Mouse (Mus musculus) cerebellum, adult 2 months (tissue): ENCODE data around the gene Smyd3. TPM values are rescaled to one million over a fixed set of nuclear protein-coding genes. Genes with fewer than 3 reads are reported as not detected.

ENCODE experiments used
- DNase-seq, 2 experiments: peaks; one replicate each; pipeline ENCODE4 v3.0.0; 2021
- H3K27ac ChIP-seq: fragments of 200-500 bp; 2 replicates; pipeline ENCODE4 v1.5.1; 2012; ENCODE audit warnings: low read length, control low read depth, inconsistent platforms; ENCODE audit not compliant: insufficient read depth
- H3K27me3 ChIP-seq: fragments of 200-500 bp; 2 replicates; pipeline ENCODE4 v1.6.1; 2012; ENCODE audit warnings: inconsistent platforms, mild to moderate bottlenecking, low read length, moderate library complexity; ENCODE audit not compliant: control insufficient read depth, insufficient read depth
- H3K4me1 ChIP-seq: fragments of 200-500 bp; 2 replicates; pipeline ENCODE4 v1.6.1; 2011; ENCODE audit warnings: low read length; ENCODE audit not compliant: control insufficient read depth, insufficient read depth
- H3K4me3 ChIP-seq: fragments of 200-500 bp; replicated peaks from 2 replicates; pipeline ENCODE3; 2011; ENCODE audit warnings: mild to moderate bottlenecking, low read depth, low read length, control low read depth; ENCODE audit not compliant: insufficient read depth
- CTCF ChIP-seq: fragments of 200-500 bp; IDR thresholded peaks from 2 replicates; pipeline ENCODE4 v1.5.1; 2011; ENCODE audit warnings: low read depth, mild to moderate bottlenecking, control low read depth, low read length, moderate library complexity, borderline replicate concordance; ENCODE audit not compliant: insufficient read depth
- POLR2A ChIP-seq: fragments of 200-500 bp; IDR thresholded peaks from 2 replicates; pipeline ENCODE4 v1.6.1; 2011; ENCODE audit warnings: low read length, control low read depth, borderline replicate concordance; ENCODE audit not compliant: insufficient read depth
- WGBS: fragments of 180-500 bp; shearing (Covaris S2); methylation state at CpG from one replicate; pipeline ENCODE4 v1.1.7; 2018; 5-methylcytosine and 5-hydroxymethylcytosine counted together
- polyA plus RNA-seq: library from polyadenylated mRNA; depleted of rRNA; stranded (reverse); fragments of >200 nt; gene quantifications from 2 replicates; pipeline ENCODE4 v1.2.3, GENCODE M21; 2012

The Smyd3 gene
- polyA plus RNA-seq, 1 experiment, result 17.3 TPM

DNA sequence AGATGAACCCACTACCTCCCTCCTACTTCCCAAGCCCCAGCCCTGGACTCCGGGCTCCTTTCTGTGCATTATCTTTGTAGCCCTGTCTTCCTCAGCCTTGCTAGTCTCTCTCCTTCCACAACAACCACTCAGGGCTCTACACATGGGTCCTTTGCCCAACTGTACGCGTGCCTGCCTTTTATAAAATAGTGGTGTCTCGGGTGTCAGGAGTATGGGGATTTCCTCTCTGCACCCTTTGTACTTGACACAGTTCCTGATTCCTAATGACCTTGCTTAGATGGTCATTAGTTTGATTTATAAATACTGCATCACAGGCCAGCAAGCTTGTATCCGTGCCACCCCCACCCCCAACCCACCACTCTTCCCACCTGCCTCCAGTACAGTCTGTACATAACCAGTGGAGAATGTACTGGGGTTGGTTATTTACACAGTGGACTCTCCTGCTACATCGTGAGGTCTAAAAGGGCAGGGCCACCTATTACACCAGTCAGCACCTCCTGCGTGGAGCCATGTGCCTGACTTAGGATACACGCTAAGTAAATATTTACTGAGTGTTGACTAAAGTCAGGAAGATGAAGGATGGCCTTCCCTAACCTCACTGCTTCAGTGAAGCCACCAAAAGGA, 281.5 kb downstream of the Smyd3 start:
- Histone ChIP-seq H3K27me3 (no peaks in the 10 kb centered on the region), H3K27ac (no peak overlapping the region), H3K4me3 (no peak overlapping the region), H3K4me1 (peaks cover 4% of the 10 kb centered on the region)
- DNase-seq, result no peak
- 94% methylated on average over 8 of the region's 8 CpGs for WGBS
- no peak for TF ChIP-seq CTCF
- TF ChIP-seq POLR2A, result no peak

DNA sequence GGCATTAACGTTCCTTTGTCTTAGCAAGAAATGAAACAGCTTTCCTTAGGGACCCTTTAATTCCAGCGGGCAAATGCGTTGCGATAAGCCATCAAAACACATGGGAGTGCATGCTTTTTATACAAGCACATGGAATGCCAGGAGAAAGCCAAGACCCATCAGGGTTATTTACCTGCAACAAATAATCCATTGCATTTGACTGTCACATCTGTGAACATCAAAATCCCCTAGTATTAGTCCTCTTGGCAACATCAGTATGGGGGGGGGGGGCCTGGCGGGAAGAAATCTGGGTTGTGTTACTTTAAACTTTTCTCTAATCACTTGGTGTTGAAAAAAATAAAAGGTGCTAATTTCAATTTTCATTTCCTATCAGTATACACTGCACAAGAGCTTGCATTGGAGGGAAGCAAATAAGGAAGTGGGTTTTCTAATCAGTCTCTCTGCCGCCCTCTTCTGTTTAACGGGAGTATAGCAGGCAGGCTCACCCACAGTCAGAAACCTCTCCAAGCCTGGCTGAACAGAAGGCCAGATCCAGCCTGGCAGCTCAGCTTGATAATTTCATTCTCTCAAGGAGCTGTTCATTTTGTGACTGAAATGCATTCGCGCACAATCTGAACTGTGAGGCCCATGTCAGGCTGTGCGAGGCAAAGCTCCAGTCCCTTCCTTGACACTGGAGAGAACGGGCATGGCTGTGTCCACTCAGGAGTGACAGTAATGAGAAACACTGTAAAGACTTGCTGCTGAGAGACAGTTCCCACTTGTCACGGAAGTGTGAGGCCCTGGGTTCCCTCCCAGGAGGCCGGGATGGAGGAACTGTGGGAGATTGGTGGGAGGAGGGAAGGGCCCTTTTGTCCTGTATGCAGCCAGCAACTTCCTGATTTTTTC, 285.8 kb downstream of the Smyd3 start:
- Histone ChIP-seq H3K27me3 (no peaks in the 10 kb centered on the region), H3K4me1 (peaks cover 4% of the 10 kb centered on the region), H3K27ac (peak overlapping the region; percentile 39), H3K4me3 (no peak overlapping the region)
- WGBS, result 30% methylated on average over 13 of the region's 13 CpGs
- no peak for TF ChIP-seq POLR2A
- TF ChIP-seq CTCF, result peak; percentile 79
- DNase-seq, result peak; percentile 84 to 86

DNA sequence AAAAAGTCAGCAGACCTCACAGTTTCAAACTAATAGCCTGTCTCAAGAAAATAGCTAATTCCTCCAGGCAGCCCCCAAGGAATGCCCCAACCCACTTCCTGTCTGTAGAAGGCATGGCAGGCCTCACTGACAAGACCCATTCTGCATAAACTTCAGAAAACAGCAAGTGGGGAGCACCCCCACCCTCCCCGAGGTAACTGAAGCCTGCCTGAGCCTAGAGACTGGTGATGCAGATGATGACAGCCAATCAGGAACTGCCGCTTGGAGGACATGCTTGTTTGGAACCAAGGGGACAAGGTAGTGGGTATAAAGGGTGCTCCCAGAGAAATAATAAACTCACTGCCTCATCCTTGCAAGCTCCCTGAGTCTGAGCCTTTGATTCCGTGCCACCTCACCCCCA, 288.3 kb downstream of the Smyd3 start:
- Histone ChIP-seq H3K27ac (no peak overlapping the region), H3K4me3 (no peak overlapping the region), H3K27me3 (no peaks in the 10 kb centered on the region), H3K4me1 (peaks cover 4% of the 10 kb centered on the region)
- 80% methylated on average over 3 of the region's 3 CpGs for WGBS
- TF ChIP-seq POLR2A (no peak), CTCF (no peak)
- no peak for DNase-seq

DNA sequence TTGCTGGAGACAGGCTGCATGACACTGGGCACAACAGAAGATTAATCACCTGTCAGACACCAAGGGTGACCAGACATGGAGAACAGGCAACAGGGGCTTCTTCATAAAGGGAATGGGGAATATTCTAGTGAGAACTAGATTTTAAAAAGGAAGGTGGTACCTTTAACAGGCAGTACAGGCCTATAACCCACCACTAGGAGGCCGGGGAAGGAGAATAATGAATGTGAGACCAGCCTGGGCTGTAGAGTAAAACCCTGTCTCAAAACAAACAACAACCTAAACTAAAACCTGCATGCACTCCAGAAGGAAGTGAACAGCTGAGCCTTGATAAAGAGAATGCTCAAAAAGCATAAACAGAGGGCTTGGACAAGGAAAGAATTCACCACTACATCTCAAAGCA, 297.6 kb downstream of the Smyd3 start:
- DNase-seq, result no peak
- Histone ChIP-seq H3K4me1 (peaks cover 5% of the 10 kb centered on the region), H3K27me3 (no peaks in the 10 kb centered on the region), H3K4me3 (no peak overlapping the region), H3K27ac (no peak overlapping the region)
- WGBS, result 89% methylated on average over 1 of the region's 1 CpGs
- TF ChIP-seq CTCF, result no peak
- TF ChIP-seq POLR2A, result no peak

DNA sequence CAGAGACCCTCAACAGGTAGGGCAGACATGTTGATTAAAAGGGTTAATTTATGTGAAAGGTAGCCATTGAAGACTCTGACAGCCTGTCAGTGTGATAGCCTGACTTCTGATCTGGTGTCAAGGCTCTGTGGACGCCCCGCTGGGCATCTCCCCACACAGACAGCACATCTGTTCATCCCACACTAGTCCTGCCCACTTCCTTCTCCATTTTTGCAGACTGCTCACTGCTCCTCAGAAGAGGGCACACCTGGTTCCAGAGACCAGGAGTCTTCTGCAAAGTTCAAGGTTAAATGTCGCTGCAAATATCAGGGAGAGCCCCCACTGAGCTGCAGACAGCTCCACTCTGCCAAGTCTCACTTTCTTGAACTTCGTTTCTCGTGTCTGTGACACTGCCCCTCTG, 299.8 kb downstream of the Smyd3 start:
- 78% methylated on average over 5 of the region's 5 CpGs for WGBS

DNA sequence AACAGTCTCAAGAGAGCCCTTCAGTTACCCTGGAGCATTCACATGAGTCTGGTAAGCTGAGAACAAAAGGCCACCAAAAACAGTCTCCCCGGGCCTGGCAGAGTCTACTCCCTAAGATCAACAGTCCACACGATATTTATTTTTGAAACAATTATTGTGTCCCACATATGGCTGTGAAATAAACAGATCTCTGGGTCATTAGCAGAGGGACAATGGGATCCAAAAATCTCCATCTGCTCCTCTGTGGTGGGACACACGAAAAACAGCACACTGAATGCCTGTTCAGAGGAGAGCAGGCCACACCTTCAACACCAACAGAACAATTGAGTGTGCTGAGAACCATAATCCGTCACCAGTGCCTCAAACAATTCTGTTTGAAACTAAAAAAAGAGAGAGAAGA, 300.8 kb downstream of the Smyd3 start:
- WGBS, result 20% methylated on average over 4 of the region's 4 CpGs
- no peak for TF ChIP-seq CTCF
- no peak for TF ChIP-seq POLR2A
- H3K4me1 ChIP-seq, result peaks cover 5% of the 10 kb centered on the region
- no peak overlapping the region for H3K4me3 ChIP-seq
- peak in 1 of 2 experiments; percentile 44 for DNase-seq
- H3K27ac ChIP-seq, result no peak overlapping the region
- H3K27me3 ChIP-seq, result no peaks in the 10 kb centered on the region

More for the DNA sequence above, 299.8 kb downstream of the Smyd3 start:
- peaks cover 5% of the 10 kb centered on the region for H3K4me1 ChIP-seq
- H3K27me3 ChIP-seq, result no peaks in the 10 kb centered on the region
- H3K4me3 ChIP-seq, result no peak overlapping the region
- no peak for DNase-seq
- H3K27ac ChIP-seq, result no peak overlapping the region
- TF ChIP-seq POLR2A (no peak), CTCF (no peak)

DNA sequence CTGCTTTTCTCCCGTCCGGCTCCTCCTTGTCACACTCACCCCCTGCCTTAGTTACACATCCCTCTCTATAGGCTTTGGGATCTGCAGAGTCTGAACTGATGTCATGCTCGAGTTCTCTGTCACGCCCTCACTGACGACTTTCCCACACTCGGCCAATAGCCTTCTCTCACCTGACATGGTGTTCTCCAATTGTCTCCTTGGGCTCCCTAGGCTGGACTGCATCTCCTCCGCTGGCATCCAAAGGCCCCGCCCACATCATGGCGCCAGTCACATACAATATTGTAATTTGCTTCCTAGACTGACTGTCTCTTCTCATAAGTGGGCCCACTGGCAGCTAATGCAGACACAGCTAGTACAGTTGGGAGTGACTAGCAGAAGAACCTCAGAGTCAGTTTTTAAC, 304.5 kb downstream of the Smyd3 start:
- no peak overlapping the region for H3K27ac ChIP-seq
- no peak for DNase-seq
- TF ChIP-seq POLR2A (no peak), CTCF (no peak)
- H3K27me3 ChIP-seq, result no peaks in the 10 kb centered on the region
- no peak overlapping the region for H3K4me3 ChIP-seq
- WGBS, result 88% methylated on average over 9 of the region's 9 CpGs
- peaks cover 2% of the 10 kb centered on the region; the same call in 1 of the 2 replicates for H3K4me1 ChIP-seq
